Mouse (Mus musculus) left cerebral cortex, adult 6 months (tissue): ENCODE data around the gene Gpbp1. TPM values are rescaled to one million over a fixed set of nuclear protein-coding genes. Genes with fewer than 3 reads are reported as not detected.

Experiments
- long read RNA-seq, 2 experiments: library from polyadenylated mRNA; unstranded; transcript quantifications; one replicate each; pipeline ENCODE4 v2.0.0; 2019 to 2020
- polyA plus RNA-seq: library from polyadenylated mRNA; unstranded; fragments of <200 nt; fragmentation: Nextera tagmentation; gene quantifications from 2 replicates; pipeline ENCODE4 v1.2.3, GENCODE M21; 2021

The Gpbp1 gene
- 29.8 and 38.0 TPM in 2 replicates for polyA plus RNA-seq
- long read RNA-seq, experiment 1, transcript Gpbp1-202 (12 exons, 3,299 nt) = minor isoform, 109 of 481 reads
- long read RNA-seq, experiment 1, transcript Gpbp1-201 (13 exons, 3,694 nt) = major isoform, 274 of 481 reads
- long read RNA-seq, experiment 1, partial matches to known transcripts = 57 of 481 reads
- long read RNA-seq, experiment 1, other reads (novel, unspliced or antisense) = 41 of 481 reads
- long read RNA-seq, experiment 2, transcript Gpbp1-201 (13 exons, 3,694 nt) = major isoform, 16 of 76 reads
- long read RNA-seq, experiment 2, transcript Gpbp1-202 (12 exons, 3,299 nt) = minor isoform, 14 of 76 reads
- long read RNA-seq, experiment 2, partial matches to known transcripts = 41 of 76 reads
- long read RNA-seq, experiment 2, other reads (novel, unspliced or antisense) = 5 of 76 reads

GRCm38 (mm10) chr13:111489802-111490723, at the start of gene Gpbp1:
TSS of gene Gpbp1 (minus strand) at chr13:111490111.

Other genes starting within 250 kb of the Gpbp1 start
- not detected in 2 replicates for gene Actbl2, start 235.1 kb downstream of the Gpbp1 start, polyA plus RNA-seq
- not detected in 2 replicates for gene Gm49496, start 59.8 kb upstream of the Gpbp1 start, polyA plus RNA-seq
- gene Gm10198, start 102.7 kb upstream of the Gpbp1 start, polyA plus RNA-seq = not detected in 2 replicates
- gene Mier3, start 190.9 kb upstream of the Gpbp1 start, polyA plus RNA-seq = 6.8 and 7.5 TPM in 2 replicates